Mouse (Mus musculus): ENCODE results near the gene Srgap2. TPM values are rescaled to one million over a fixed set of nuclear protein-coding genes. Genes with fewer than 3 reads are reported as not detected.
"Not testable (repeated sequence)": the region's sequence is repeated elsewhere in the genome, so short reads cannot be mapped to it uniquely, and the experiment has no call there.

The Srgap2 gene
- polyA plus RNA-seq (2015; fragmentation: Nextera tagmentation; extraction: Ambion mirVana): 4.1 TPM in 2 replicates

DNA sequence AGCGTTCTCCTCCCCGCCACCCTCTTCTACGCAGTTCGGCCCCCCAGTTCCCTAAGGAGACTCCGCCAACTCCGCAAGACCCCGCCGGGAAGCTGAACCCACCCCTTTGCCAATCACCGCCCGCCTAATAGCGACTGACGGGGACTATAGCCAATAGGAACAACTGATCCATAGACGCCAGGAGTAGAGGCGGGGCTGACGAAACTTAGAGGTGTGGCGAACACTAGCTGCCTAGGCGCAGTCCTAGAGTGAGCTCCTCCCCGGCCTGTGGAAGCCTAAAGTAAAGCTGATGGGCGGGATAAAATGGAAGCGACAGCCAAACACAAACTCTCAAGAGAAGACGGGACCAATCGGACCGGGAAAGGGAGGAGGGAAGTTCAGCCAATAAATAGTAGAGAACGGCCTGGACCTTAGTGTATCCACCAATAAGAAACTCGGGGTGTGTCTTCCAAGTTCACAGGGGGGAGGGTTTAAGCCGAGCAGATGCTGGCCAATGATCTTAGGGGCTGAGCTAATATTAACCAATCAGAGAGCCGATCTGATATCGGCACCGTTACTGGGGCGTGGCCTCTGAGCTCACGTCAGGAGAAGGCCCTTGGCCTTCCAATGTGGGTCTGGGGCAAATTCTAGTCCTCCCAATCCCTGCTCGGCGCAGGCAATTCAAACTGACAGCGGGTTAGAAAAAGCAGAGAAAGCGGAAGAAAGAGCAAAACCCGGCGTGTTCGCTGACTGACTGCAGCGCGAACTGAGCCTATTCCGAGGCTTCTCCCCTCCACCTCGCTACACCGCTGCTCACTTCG is at the start of gene Srgap2, which contains the start of gene Fam72a:
Gene Srgap2, minus strand, starts transcription at position 72 of the 800 bp plus-strand sequence.
Gene Fam72a, plus strand, starts transcription at position 623 of the 800 bp plus-strand sequence.
- DNase-seq (peak; percentile 96), ATAC-seq (peak; percentile 92)
- under 1% methylated on average over 44 of the region's 44 CpGs for WGBS (ENCODE audit: insufficient replicate concordance)
- TF ChIP-seq EP300 (IDR thresholded peaks at IDR 0.05; ENCODE audit: low read depth) (no peak; the same call in none of the 2 replicates), CTCF (IDR thresholded peaks at IDR 0.05; ENCODE audit: low read depth) (no peak)
- Histone ChIP-seq H3K4me2 (ENCODE audit: low read depth, low read length) (peak within 1 kb of the TSS; percentile 99), H3K4me1 (ENCODE audit: insufficient read depth) (peaks cover 45% of the 10 kb centered on the region), H3K27me3 (ENCODE audit: insufficient read depth, low read length) (no peaks in the 10 kb centered on the region), H3K36me3 (replicated peaks; ENCODE audit: insufficient read depth, low read length) (0 out of 2 replicates have a peak, but pooled peaks cover 3% of the 10 kb centered on the region), H3K9me3 (ENCODE audit: low read length) (no peaks in the 10 kb centered on the region), H3K4me3 (ENCODE audit: low read depth, low read length) (peak within 1 kb of the TSS; percentile 75), H3K9ac (replicated peaks) (peak within 1 kb of the TSS; percentile 75), H3K27ac (ENCODE audit: low read depth) (peak within 1 kb of the TSS; percentile 90)

- Histone ChIP-seq H3K9me3 (ENCODE audit: low read length) (no peaks in the 10 kb centered on the region), H3K4me2 (ENCODE audit: low read depth, low read length) (no peak overlapping the region), H3K27ac (ENCODE audit: low read depth) (no peak overlapping the region), H3K27me3 (ENCODE audit: insufficient read depth, low read length) (no peaks in the 10 kb centered on the region), H3K4me1 (ENCODE audit: insufficient read depth) (no peaks in the 10 kb centered on the region), H3K9ac (replicated peaks) (no peak overlapping the region), H3K4me3 (ENCODE audit: low read depth, low read length) (no peak overlapping the region), H3K36me3 (replicated peaks; ENCODE audit: insufficient read depth, low read length) (no peaks in the 10 kb centered on the region)
- ATAC-seq: peak; percentile 95
- TF ChIP-seq EP300 (IDR thresholded peaks at IDR 0.05; ENCODE audit: low read depth): no peak
- TF ChIP-seq CTCF (IDR thresholded peaks at IDR 0.05; ENCODE audit: low read depth): no peak
- WGBS (ENCODE audit: insufficient replicate concordance): 81% methylated on average over 14 of the region's 14 CpGs
- peak; percentile 58 for DNase-seq
Measured at GRCm38 (mm10) chr1:131573721-131574120, 46.6 kb upstream of the Srgap2 start.

GRCm38 (mm10) chr1:131570391-131570790 is 43.2 kb upstream of the Srgap2 start:
- Histone ChIP-seq H3K4me1 (ENCODE audit: insufficient read depth) (no peaks in the 10 kb centered on the region), H3K27ac (ENCODE audit: low read depth) (no peak overlapping the region), H3K27me3 (ENCODE audit: insufficient read depth, low read length) (no peaks in the 10 kb centered on the region), H3K36me3 (replicated peaks; ENCODE audit: insufficient read depth, low read length) (no peaks in the 10 kb centered on the region), H3K4me3 (ENCODE audit: low read depth, low read length) (no peak overlapping the region), H3K9ac (replicated peaks) (no peak overlapping the region), H3K9me3 (ENCODE audit: low read length) (no peaks in the 10 kb centered on the region), H3K4me2 (ENCODE audit: low read depth, low read length) (no peak overlapping the region)
- 62% methylated on average over 4 of the region's 4 CpGs for WGBS (ENCODE audit: insufficient replicate concordance)
- TF ChIP-seq CTCF (IDR thresholded peaks at IDR 0.05; ENCODE audit: low read depth) (no peak), EP300 (IDR thresholded peaks at IDR 0.05; ENCODE audit: low read depth) (no peak)
- ATAC-seq: peak; percentile 76
- peak; percentile 35 for DNase-seq

DNA sequence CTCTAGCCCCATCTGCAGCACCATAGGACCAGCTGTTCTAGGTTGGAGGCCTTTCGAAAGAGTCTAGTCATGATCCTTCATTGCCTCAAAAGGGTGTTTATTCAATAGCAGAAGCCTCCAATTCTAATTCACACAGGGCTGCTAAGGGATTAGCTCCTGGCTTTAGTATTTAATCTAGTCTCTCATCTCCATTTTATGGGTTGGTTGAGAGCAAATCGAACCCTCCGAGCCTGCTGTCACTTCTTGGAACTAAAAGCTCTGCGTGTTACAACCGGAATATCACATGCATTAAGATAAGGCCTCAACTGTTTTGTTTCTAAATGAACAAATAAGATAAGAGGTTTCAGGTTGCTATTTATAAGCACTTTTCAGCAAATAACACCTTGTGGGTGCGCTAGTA is 42.6 kb upstream of the Srgap2 start:
- Histone ChIP-seq H3K4me1 (ENCODE audit: insufficient read depth) (no peaks in the 10 kb centered on the region), H3K9ac (replicated peaks) (no peak overlapping the region), H3K9me3 (ENCODE audit: low read length) (no peaks in the 10 kb centered on the region), H3K27me3 (ENCODE audit: insufficient read depth, low read length) (no peaks in the 10 kb centered on the region), H3K4me3 (ENCODE audit: low read depth, low read length) (no peak overlapping the region), H3K4me2 (ENCODE audit: low read depth, low read length) (no peak overlapping the region), H3K36me3 (replicated peaks; ENCODE audit: insufficient read depth, low read length) (no peaks in the 10 kb centered on the region), H3K27ac (ENCODE audit: low read depth) (no peak overlapping the region)
- 74% methylated on average over 6 of the region's 6 CpGs for WGBS (ENCODE audit: insufficient replicate concordance)
- no peak for DNase-seq
- no peak for ATAC-seq
- TF ChIP-seq CTCF (IDR thresholded peaks at IDR 0.05; ENCODE audit: low read depth): no peak
- TF ChIP-seq EP300 (IDR thresholded peaks at IDR 0.05; ENCODE audit: low read depth): no peak

DNA sequence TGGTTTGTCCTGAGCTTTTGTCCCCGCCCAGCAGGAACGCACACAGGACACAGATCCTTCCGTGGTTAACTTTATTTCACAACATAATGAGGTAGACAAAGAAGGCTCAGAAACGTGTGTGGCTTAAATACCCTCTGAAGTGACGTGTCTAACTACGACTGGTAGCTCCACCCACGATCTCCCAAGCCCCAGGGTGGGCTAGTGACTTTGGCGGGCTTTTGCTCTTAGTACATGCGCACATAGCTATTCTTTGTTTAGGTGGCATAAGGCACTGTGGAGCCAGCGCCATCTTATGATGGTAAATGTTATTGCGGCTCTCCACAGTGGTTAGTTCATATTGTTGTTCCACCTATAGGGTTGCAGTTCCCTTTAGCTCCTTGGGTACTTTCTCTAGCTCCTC is 38.9 kb upstream of the Srgap2 start:
- 0 out of 2 replicates have a peak overlapping the region, but pooled peaks have one; percentile 13 for H3K4me2 ChIP-seq (ENCODE audit: low read depth, low read length)
- DNase-seq (peak; percentile 24), ATAC-seq (peak; percentile 60)
- H3K9me3 ChIP-seq (ENCODE audit: low read length); H3K4me3 ChIP-seq (ENCODE audit: low read depth, low read length); H3K9ac ChIP-seq (replicated peaks); H3K27ac ChIP-seq (ENCODE audit: low read depth); H3K36me3 ChIP-seq (replicated peaks; ENCODE audit: insufficient read depth, low read length); H3K27me3 ChIP-seq (ENCODE audit: insufficient read depth, low read length); H3K4me1 ChIP-seq (ENCODE audit: insufficient read depth): not testable (repeated sequence)
- TF ChIP-seq CTCF (IDR thresholded peaks at IDR 0.05; ENCODE audit: low read depth): peak; percentile 57
- 20% methylated on average over 11 of the region's 11 CpGs for WGBS (ENCODE audit: insufficient replicate concordance)

DNA sequence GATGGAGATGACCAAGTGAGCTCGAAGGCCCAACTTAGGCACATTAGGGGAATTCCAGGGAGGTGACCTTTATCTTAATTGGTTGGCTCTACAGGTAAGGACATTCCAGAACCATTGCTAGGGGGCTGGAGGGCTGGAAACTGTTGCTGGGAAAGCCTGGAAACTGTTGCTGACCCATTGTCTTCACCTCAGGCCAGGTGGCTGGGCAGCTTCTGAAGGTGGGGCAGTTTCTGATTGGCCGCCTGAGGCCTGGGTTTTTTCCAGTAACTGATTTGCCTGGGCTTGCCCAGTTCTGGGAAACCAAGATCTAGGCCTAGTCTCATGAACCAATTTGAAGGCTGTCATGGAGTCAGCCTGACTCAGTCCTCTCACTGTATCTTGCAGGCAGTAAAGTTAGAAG is 34.9 kb upstream of the Srgap2 start:
- ATAC-seq: no peak
- no peaks in the 10 kb centered on the region for H3K36me3 ChIP-seq (replicated peaks; ENCODE audit: insufficient read depth, low read length)
- no peaks in the 10 kb centered on the region for H3K9me3 ChIP-seq (ENCODE audit: low read length)
- DNase-seq: no peak
- WGBS (ENCODE audit: insufficient replicate concordance): 88% methylated on average over 2 of the region's 2 CpGs
- no peak overlapping the region for H3K4me2 ChIP-seq (ENCODE audit: low read depth, low read length)
- H3K27me3 ChIP-seq (ENCODE audit: insufficient read depth, low read length): no peaks in the 10 kb centered on the region
- H3K4me3 ChIP-seq (ENCODE audit: low read depth, low read length): no peak overlapping the region
- TF ChIP-seq CTCF (IDR thresholded peaks at IDR 0.05; ENCODE audit: low read depth): no peak
- no peak for TF ChIP-seq EP300 (IDR thresholded peaks at IDR 0.05; ENCODE audit: low read depth)
- no peak overlapping the region for H3K9ac ChIP-seq (replicated peaks)
- H3K27ac ChIP-seq (ENCODE audit: low read depth): no peak overlapping the region
- no peaks in the 10 kb centered on the region for H3K4me1 ChIP-seq (ENCODE audit: insufficient read depth)

Data from liver, postnatal 0 days (tissue).